Mouse (Mus musculus) thymus, adult 2 months (tissue): ENCODE data around the gene Atf4. TPM values are rescaled to one million over a fixed set of nuclear protein-coding genes. Genes with fewer than 3 reads are reported as not detected.

ENCODE experiments used
- DNase-seq: peaks from one replicate; pipeline ENCODE4 v3.0.0; 2021
- H3K27ac ChIP-seq: fragments of 200-500 bp; 2 replicates; pipeline ENCODE4 v1.5.1; 2012; ENCODE audit warnings: low read length, control low read depth; ENCODE audit not compliant: control insufficient read depth, insufficient read depth
- H3K27me3 ChIP-seq: fragments of 200-500 bp; 2 replicates; pipeline ENCODE4 v1.6.1; 2012; ENCODE audit warnings: mild to moderate bottlenecking, low read length, moderate library complexity, mixed read lengths; ENCODE audit not compliant: control insufficient read depth, insufficient read depth
- H3K36me3 ChIP-seq: fragments of 200-500 bp; 2 replicates; pipeline ENCODE4 v1.6.1; 2012; ENCODE audit warnings: mild to moderate bottlenecking, low read length, moderate library complexity; ENCODE audit not compliant: control insufficient read depth, insufficient read depth
- H3K4me1 ChIP-seq: fragments of 200-500 bp; replicated peaks from 2 replicates; pipeline ENCODE4 v1.6.1; 2012; ENCODE audit warnings: low read length; ENCODE audit not compliant: control insufficient read depth, insufficient read depth
- H3K4me3 ChIP-seq: fragments of 200-500 bp; 2 replicates; pipeline ENCODE4 v1.5.1; 2012; ENCODE audit warnings: mild to moderate bottlenecking, low read length, control low read depth, moderate library complexity; ENCODE audit not compliant: control insufficient read depth, insufficient read depth
- CTCF ChIP-seq: fragments of 200-500 bp; IDR thresholded peaks from 2 replicates; pipeline ENCODE4 v1.5.1; 2012; ENCODE audit warnings: mild to moderate bottlenecking, control low read depth, low read length, moderate library complexity, borderline replicate concordance; ENCODE audit not compliant: control insufficient read depth, poor library complexity, insufficient read depth; ENCODE audit errors: extremely low read depth
- POLR2A ChIP-seq: fragments of 200-500 bp; IDR thresholded peaks from 2 replicates; pipeline ENCODE4 v1.6.1; 2012; ENCODE audit warnings: mild to moderate bottlenecking, low read length, control low read depth, moderate library complexity; ENCODE audit not compliant: control insufficient read depth, poor library complexity, insufficient read depth; ENCODE audit errors: extremely low read depth
- WGBS: fragments of 180-500 bp; shearing (Covaris S2); methylation state at CpG from one replicate; pipeline ENCODE4 v1.1.7; 2018; 5-methylcytosine and 5-hydroxymethylcytosine counted together
- polyA plus RNA-seq: library from polyadenylated mRNA; depleted of rRNA; stranded (reverse); fragments of >200 nt; gene quantifications from 2 replicates; pipeline ENCODE4 v1.2.3, GENCODE M21; 2012

Atf4 gene
- polyA plus RNA-seq, 1 experiment, result 179 TPM

DNA sequence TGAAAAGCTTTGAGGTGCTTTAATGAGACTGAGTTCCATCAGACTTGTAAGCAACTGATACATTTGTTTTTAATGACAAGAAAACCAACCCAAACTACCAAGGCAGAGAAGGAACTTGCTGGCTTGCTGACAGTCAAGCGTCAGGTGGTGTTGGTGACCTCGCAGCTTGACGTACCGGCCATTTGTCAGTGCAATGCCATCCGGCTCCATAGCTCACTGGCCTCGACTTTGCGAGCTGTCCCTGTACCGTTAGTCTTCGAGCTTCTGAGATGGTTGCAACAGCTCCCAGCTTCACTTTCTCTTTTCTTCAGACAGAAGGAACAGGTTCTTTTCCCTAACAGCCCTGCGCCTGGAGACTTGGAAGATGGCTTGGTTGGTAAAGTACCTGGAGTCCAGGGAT lies 37.5 kb upstream of the Atf4 start:
- DNase-seq, result no peak
- TF ChIP-seq POLR2A, result no peak
- no peak for TF ChIP-seq CTCF
- Histone ChIP-seq H3K4me1 (peaks cover 14% of the 10 kb centered on the region), H3K27me3 (no peaks in the 10 kb centered on the region), H3K36me3 (no peaks in the 10 kb centered on the region), H3K4me3 (no peak overlapping the region), H3K27ac (no peak overlapping the region)
- WGBS, result 94% methylated on average over 10 of the region's 10 CpGs

GRCm38 (mm10) chr15:80219211-80219610 lies 35.8 kb upstream of the Atf4 start:
- TF ChIP-seq POLR2A, result no peak
- TF ChIP-seq CTCF, result 0 out of 2 replicates have a peak, but pooled peaks have one; percentile 13
- H3K36me3 ChIP-seq, result no peaks in the 10 kb centered on the region
- H3K27ac ChIP-seq, result no peak overlapping the region
- H3K27me3 ChIP-seq, result no peaks in the 10 kb centered on the region
- H3K4me1 ChIP-seq, result peaks cover 14% of the 10 kb centered on the region
- WGBS, result 8% methylated on average over 14 of the region's 14 CpGs
- peak; percentile 59 for DNase-seq
- H3K4me3 ChIP-seq, result peak overlapping the region; percentile 30

DNA sequence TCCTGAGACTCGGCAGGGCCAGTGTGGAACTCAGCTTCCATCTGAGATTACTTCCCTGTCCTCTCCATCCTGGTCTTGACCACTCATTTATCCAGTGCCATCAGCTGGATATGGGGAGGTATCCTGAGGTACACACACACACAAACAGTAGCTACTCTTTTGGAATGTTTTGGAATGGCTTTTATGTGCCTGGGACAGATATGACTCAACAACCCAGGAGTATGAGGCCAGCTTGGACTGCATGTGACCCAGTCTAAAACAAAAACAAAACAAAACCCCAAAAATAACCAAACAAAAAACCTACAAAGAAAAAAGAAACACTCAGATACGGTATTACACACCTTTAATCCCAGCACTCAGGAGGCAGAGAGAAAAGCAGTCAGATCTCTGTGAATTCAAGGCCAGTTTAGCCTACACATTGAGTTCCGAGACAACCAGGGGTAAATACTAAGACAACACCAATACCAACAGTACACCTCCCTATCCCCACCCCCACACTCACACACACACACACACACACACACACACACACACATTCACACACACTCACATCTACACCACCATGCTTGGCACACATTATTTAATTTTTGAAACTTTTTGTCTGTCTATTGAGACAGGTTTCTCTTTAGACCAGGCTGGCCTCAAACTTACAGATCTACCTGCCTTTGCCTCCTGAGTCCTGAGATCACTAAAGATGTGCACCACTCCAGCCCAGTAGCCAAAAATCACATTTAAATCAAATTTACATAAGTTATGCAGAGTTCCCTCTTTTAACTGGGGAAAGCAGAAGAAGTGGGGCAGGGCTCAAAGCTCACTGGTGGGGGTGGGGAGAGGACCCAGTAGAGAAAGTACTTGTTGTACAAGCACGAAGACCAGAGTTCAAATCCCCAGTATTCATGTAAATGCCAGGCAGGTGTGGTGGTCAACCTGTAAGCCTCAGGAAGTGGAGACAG lies 35.0 kb upstream of the Atf4 start:
- 0 out of 2 replicates have a peak overlapping the region, but pooled peaks have one; percentile 10 for H3K4me3 ChIP-seq
- H3K4me1 ChIP-seq, result peaks cover 14% of the 10 kb centered on the region
- 65% methylated on average over 4 of the region's 4 CpGs for WGBS
- H3K27ac ChIP-seq, result no peak overlapping the region
- no peaks in the 10 kb centered on the region for H3K36me3 ChIP-seq
- H3K27me3 ChIP-seq, result no peaks in the 10 kb centered on the region
- TF ChIP-seq CTCF, result no peak
- TF ChIP-seq POLR2A, result no peak
- DNase-seq, result no peak

DNA sequence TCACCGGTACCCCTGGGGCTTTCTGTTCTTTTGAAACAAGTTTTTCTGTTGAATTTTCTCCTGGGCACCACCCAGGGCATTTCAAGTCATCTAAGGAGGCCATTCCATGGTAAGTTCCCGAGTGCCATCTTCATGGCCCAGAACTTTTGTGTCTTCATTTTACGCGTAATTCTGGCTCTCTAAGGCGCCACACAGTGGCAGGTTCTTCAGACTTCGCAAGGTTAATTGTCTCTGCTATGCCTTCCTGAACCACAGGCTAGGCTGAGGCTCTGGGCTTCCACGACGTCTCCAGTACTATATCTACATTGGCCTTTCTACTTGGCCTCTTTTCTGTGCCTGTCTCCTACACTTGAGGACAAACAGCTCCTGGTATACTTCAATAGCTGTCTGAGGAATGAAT lies 34.0 kb upstream of the Atf4 start:
- no peaks in the 10 kb centered on the region for H3K27me3 ChIP-seq
- no peaks in the 10 kb centered on the region for H3K36me3 ChIP-seq
- no peak overlapping the region for H3K27ac ChIP-seq
- H3K4me3 ChIP-seq, result no peak overlapping the region
- DNase-seq, result no peak
- peaks cover 14% of the 10 kb centered on the region for H3K4me1 ChIP-seq
- 76% methylated on average over 8 of the region's 8 CpGs for WGBS
- no peak for TF ChIP-seq POLR2A
- no peak for TF ChIP-seq CTCF

DNA sequence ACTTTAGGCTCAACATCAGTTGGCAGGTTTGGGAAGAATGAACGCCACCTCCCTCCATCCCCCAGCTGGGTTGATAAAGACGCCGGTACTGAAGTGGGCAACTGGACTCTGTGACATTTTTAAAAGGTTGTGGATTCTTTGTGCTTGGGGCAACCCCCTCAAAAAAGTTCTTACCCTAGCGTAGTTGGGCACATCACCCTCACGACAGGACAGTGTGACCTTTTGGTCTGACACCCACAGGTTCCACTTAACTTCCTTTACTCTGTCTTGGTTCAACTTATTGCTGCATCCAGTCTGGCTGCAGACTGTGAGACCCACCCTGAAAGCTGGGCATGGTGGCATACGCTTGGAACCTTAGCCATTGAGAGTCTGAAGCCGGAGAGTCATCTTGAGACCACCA lies 31.2 kb upstream of the Atf4 start:
- DNase-seq, result no peak
- 91% methylated on average over 7 of the region's 7 CpGs for WGBS
- TF ChIP-seq POLR2A, result no peak
- Histone ChIP-seq H3K27ac (no peak overlapping the region), H3K4me1 (peaks cover 9% of the 10 kb centered on the region), H3K36me3 (no peaks in the 10 kb centered on the region), H3K27me3 (no peaks in the 10 kb centered on the region), H3K4me3 (no peak overlapping the region)

DNA sequence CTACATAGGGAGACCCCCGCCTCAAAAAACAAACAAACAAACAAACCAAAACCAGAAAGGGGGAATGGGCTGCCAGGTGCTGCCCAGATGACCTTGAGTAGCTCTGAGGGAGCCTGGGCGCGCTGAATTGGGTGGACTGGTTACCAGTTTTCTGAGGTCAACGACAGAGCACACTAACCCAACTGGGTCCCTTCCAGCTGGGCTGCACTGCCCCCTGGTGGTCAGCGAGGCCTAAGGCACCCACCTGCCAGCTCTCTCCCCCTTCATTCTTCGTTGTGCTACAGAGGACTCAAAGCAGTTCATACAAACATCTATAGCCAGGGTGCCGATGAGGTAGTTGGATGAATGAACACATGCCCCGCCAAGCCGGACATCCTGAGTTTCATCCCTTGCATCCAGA lies 29.8 kb upstream of the Atf4 start:
- Histone ChIP-seq H3K36me3 (no peaks in the 10 kb centered on the region), H3K4me3 (no peak overlapping the region), H3K4me1 (no peaks in the 10 kb centered on the region), H3K27me3 (no peaks in the 10 kb centered on the region), H3K27ac (no peak overlapping the region)
- TF ChIP-seq POLR2A (no peak), CTCF (peak; percentile 93)
- DNase-seq, result peak; percentile 87
- WGBS, result 29% methylated on average over 9 of the region's 9 CpGs

DNA sequence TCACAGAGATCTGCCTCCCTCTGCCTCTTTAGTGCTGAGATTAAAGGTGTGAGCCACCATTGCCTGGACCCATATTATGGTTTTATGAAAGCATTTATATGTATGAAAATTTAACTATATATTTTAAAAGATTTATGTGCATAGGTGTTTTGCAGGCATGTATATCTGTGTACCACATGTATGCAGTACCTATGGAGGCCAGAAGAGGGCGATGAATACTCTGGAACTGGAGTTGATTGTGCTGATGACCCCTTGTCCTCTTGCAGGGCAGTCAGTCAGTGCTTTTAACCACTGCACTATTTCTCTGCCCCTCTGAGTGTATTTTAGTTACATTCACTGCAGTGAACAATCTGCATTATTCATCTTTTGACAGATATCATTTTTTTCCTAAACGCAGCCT lies 29.2 kb upstream of the Atf4 start:
- Histone ChIP-seq H3K4me3 (no peak overlapping the region), H3K27ac (no peak overlapping the region), H3K36me3 (no peaks in the 10 kb centered on the region), H3K4me1 (no peaks in the 10 kb centered on the region), H3K27me3 (no peaks in the 10 kb centered on the region)
- DNase-seq, result peak; percentile 73
- TF ChIP-seq POLR2A (no peak), CTCF (no peak)
- WGBS, result 50% methylated on average over 2 of the region's 2 CpGs
